Mouse (Mus musculus) ES-Bruce4 (cell line): ENCODE measurements around the gene Slc24a2. TPM values are rescaled to one million over a fixed set of nuclear protein-coding genes. Genes with fewer than 3 reads are reported as not detected.

Source experiments
- H3K27ac ChIP-seq: 2 replicates; pipeline ENCODE4 v1.5.1; 2012; ENCODE audit warnings: low read length, inconsistent platforms; ENCODE audit not compliant: insufficient read depth
- H3K27me3 ChIP-seq: 2 replicates; pipeline ENCODE4 v1.6.1; 2012; ENCODE audit warnings: mild to moderate bottlenecking, low read length, inconsistent platforms; ENCODE audit not compliant: control insufficient read depth, poor library complexity, insufficient read depth, severe bottlenecking
- H3K36me3 ChIP-seq: 2 replicates; pipeline ENCODE4 v1.6.1; 2012; ENCODE audit warnings: inconsistent platforms, mild to moderate bottlenecking, low read length, moderate library complexity; ENCODE audit not compliant: control insufficient read depth, poor library complexity, insufficient read depth, severe bottlenecking
- H3K4me1 ChIP-seq: one replicate; pipeline ENCODE4 v1.8.1; 2011; ENCODE audit warnings: low read length; ENCODE audit not compliant: control insufficient read depth, insufficient read depth
- H3K4me3 ChIP-seq: 2 replicates; pipeline ENCODE4 v1.5.1; 2011; ENCODE audit warnings: low read depth, mild to moderate bottlenecking, low read length
- H3K9ac ChIP-seq: 2 replicates; pipeline ENCODE4 v1.6.1; 2012; ENCODE audit warnings: low read depth, mild to moderate bottlenecking, inconsistent platforms; ENCODE audit not compliant: poor library complexity, severe bottlenecking
- H3K9me3 ChIP-seq: replicated peaks from 2 replicates; pipeline ENCODE4 v1.6.1; 2012; ENCODE audit warnings: mild to moderate bottlenecking, low read length, inconsistent platforms; ENCODE audit not compliant: control insufficient read depth, poor library complexity, insufficient read depth, severe bottlenecking
- CTCF ChIP-seq: IDR thresholded peaks from one replicate; pipeline ENCODE4 v1.8.1; 2011; ENCODE audit warnings: low read depth, low read length
- EP300 ChIP-seq: IDR thresholded peaks from 2 replicates; pipeline ENCODE4 v1.6.1; 2011; ENCODE audit warnings: low read depth, low read length; ENCODE audit not compliant: insufficient read depth
- POLR2A ChIP-seq: IDR thresholded peaks from one replicate; pipeline ENCODE4 v1.8.1; 2011; ENCODE audit warnings: low read length; ENCODE audit not compliant: insufficient read depth
- polyA plus RNA-seq: library from polyadenylated mRNA; stranded (reverse); fragments of >200 nt; gene quantifications from 2 replicates; pipeline ENCODE4 v1.2.4, GENCODE M21; 2011; ENCODE audit warnings: low read depth; ENCODE audit not compliant: missing spikeins, insufficient read depth, insufficient read length

The Slc24a2 gene
- polyA plus RNA-seq, 1 experiment = not detected

DNA sequence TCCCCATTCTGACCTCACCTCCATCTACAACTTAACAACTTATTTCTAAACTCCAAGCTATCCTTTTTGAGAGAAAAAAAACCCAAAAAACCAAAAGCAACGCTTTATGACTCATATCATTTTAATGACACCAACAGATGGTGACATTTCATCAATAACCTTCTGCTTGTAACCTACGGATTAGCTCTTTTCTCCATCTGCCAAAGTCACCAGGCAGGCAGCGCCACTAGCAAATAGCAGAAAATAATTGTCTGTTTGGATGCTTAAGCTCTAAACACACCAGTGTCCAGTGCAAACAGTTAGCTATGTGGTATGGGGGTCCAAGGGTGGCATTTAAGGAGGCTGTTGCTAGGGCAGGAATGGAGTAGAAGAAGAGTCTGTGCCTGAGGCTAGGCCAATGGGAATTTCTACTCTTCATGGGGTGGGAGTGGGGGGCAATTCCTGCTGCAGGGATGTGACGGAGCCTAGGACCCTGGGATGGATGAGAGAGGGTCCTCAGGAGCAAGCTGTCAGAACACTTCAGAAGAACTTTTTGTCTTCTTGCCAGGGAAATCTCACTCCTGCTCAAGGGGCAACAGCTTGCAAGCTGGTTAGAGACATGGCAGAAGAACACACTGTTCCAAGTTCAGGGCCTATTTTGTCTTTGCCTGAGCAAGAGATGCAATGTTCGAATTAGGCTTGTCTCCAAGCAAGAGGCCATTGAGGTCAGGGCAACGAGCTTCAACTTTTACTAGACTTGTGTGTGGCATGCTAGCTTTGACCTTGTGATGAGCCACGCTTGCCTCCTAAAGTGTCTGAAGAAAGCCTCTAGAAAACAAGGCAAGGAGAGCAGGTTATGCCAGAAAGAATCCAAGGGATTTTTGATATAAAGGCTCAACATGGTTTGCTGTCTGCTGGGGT lies 216.3 kb downstream of the Slc24a2 start:
- TF ChIP-seq CTCF (no peak), POLR2A (no peak), EP300 (no peak)
- H3K27ac ChIP-seq = no peak overlapping the region

DNA sequence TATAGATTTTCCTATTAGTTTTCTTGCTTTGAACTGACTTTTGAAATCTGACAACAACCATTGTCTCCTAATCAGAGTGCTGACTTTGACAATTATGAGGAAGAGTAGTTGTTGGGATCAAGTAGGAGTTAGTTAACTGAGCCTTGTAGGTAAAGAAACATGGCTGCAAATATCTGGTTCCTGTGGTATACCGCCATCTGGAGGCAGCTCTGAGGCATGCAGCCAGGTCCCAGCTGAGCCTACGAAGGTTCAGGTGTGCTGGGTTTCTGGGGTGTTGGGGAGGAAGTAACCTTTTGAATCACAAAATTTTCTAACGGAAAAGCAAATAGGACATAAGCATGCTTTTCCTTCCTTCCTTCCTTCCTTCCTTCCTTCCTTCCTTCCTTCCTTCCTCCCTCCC lies 237.8 kb downstream of the Slc24a2 start:
- H3K9me3 ChIP-seq = no peaks in the 10 kb centered on the region
- no peaks in the 10 kb centered on the region for H3K27me3 ChIP-seq
- TF ChIP-seq EP300 = no peak
- peak; percentile 73 for TF ChIP-seq CTCF
- no peak for TF ChIP-seq POLR2A
- no peak overlapping the region for H3K4me3 ChIP-seq
- no peak overlapping the region for H3K9ac ChIP-seq
- no peaks in the 10 kb centered on the region for H3K4me1 ChIP-seq
- H3K36me3 ChIP-seq = no peaks in the 10 kb centered on the region
- H3K27ac ChIP-seq = no peak overlapping the region

More for the DNA sequence above, 216.3 kb downstream of the Slc24a2 start:
- Histone ChIP-seq H3K36me3 (no peaks in the 10 kb centered on the region), H3K4me1 (no peaks in the 10 kb centered on the region), H3K4me3 (no peak overlapping the region), H3K9me3 (no peaks in the 10 kb centered on the region), H3K9ac (no peak overlapping the region), H3K27me3 (no peaks in the 10 kb centered on the region)

DNA sequence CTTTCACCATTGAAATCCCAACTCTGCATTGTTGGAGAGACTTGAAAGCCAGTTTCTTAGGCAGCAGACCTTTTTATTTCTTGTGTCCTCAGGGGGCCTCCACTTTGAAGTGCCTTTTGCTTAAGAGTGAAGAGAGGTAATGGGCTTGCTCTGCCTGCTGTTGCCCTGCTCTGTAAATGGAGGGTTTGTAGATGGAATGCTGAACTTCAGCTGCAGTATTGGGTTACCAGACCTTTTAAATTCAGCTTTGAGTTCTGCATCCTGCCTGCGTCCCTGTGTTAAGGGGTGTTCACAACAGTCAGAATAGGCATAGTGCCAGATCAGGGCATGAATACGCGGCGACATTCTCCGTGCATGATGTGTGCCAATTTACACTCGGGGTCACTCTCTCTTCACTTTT lies 241.0 kb downstream of the Slc24a2 start:
- Histone ChIP-seq H3K36me3 (no peaks in the 10 kb centered on the region), H3K27me3 (no peaks in the 10 kb centered on the region), H3K27ac (no peak overlapping the region), H3K9me3 (no peaks in the 10 kb centered on the region), H3K9ac (no peak overlapping the region), H3K4me1 (no peaks in the 10 kb centered on the region), H3K4me3 (no peak overlapping the region)
- TF ChIP-seq CTCF (no peak), POLR2A (no peak), EP300 (no peak)

DNA sequence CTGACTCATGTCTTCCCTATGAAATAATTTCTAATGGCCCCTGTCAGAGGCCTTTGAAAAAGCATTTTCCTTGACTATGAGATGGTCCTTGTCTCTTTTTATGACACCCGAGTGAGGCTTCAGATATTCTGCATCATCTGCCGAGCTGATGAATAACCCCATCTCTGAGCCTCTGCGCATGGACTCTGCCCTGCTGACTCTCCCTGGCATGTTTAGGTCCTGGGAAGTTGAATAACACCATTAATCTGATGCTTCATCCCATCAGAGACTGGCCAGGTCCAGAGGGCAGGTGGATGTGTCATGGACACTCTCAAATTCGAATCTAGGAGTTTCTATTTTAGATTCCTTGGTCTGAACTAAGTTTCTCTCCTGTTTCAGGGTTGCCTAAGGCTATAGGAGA lies 242.4 kb downstream of the Slc24a2 start:
- no peak overlapping the region for H3K27ac ChIP-seq
- TF ChIP-seq POLR2A (no peak), CTCF (no peak), EP300 (no peak)
- no peaks in the 10 kb centered on the region for H3K27me3 ChIP-seq
- H3K4me1 ChIP-seq = no peaks in the 10 kb centered on the region
- no peak overlapping the region for H3K9ac ChIP-seq
- H3K4me3 ChIP-seq = no peak overlapping the region
- no peaks in the 10 kb centered on the region for H3K36me3 ChIP-seq
- no peaks in the 10 kb centered on the region for H3K9me3 ChIP-seq

DNA sequence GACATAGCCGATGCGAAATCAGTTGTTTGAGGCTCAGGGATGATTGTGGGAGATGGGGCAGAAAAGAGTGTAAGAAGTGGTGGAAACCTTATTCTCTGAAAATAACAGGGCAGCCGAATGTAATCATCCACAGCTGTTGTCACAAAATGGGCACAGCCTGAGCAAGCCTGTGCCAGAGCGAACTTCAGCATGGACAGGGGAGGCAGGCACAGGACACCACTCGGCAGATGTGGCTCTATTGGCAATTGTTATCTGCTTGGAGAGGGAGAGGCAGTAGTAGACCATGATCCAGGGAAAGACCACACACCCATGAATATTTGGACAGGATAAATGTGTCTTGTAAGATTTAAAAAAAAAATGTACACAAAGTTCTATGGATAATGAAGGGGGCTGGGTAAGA lies 253.0 kb downstream of the Slc24a2 start:
- H3K27ac ChIP-seq = no peak overlapping the region
- no peak overlapping the region for H3K9ac ChIP-seq
- no peak overlapping the region for H3K4me3 ChIP-seq
- H3K36me3 ChIP-seq = no peaks in the 10 kb centered on the region
- no peaks in the 10 kb centered on the region for H3K4me1 ChIP-seq
- no peak for TF ChIP-seq EP300
- no peak for TF ChIP-seq CTCF
- TF ChIP-seq POLR2A = no peak
- no peaks in the 10 kb centered on the region for H3K9me3 ChIP-seq
- no peaks in the 10 kb centered on the region for H3K27me3 ChIP-seq

DNA sequence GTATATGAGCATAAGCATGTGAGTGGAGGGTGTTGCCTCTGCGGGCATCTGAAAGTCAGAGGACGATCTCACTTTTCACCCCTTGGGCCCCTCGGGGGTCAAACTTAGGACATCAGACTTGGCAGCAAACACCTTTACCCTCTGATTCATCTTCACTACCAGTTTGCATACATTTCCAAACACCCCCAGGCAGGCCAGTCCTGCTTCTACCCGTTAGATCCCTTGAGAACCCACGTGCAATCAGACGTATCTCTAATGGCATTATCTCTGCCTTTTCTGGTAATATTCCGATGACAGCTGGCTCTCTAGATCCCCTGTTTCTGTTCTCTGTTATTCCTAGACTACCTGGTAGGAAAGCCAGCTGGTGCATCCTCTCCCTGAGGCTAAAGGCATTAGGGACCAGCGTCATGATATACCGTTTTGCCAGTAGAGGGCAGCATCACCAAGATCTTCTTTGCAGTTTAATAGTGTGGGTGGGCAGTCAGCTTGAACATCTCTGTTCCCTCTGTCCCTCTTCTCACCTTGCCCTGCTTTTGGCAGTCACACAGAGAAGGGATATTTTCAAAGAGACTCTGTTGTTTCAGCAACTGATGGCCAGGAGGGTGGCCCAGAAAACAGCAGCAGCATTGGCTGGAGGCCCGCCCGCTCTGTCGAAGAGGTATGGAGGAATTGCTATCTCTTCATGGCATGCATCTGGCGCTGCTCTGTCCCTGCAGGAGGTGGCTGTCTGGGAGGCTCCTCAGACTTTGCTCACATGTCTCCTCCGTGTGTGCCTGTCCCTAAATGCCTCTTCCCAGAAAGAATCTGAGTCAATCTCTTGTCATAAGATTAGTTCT lies 272.5 kb downstream of the Slc24a2 start:
- Histone ChIP-seq H3K27ac (no peak overlapping the region), H3K27me3 (no peaks in the 10 kb centered on the region), H3K36me3 (no peaks in the 10 kb centered on the region), H3K4me1 (no peaks in the 10 kb centered on the region), H3K9ac (no peak overlapping the region), H3K9me3 (no peaks in the 10 kb centered on the region), H3K4me3 (no peak overlapping the region)
- peak; percentile 39 for TF ChIP-seq CTCF
- TF ChIP-seq EP300 = no peak
